Mouse (Mus musculus) thymus, adult 2 months (tissue): Measurements from ENCODE around the gene Mgat4b.

ENCODE experiments used
- CTCF ChIP-seq: fragments of 200-500 bp; IDR thresholded peaks from 2 replicates; pipeline ENCODE4 v1.5.1; 2012; ENCODE audit warnings: mild to moderate bottlenecking, control low read depth, low read length, moderate library complexity, borderline replicate concordance; ENCODE audit not compliant: control insufficient read depth, poor library complexity, insufficient read depth; ENCODE audit errors: extremely low read depth
- POLR2A ChIP-seq: fragments of 200-500 bp; IDR thresholded peaks from 2 replicates; pipeline ENCODE4 v1.6.1; 2012; ENCODE audit warnings: mild to moderate bottlenecking, low read length, control low read depth, moderate library complexity; ENCODE audit not compliant: control insufficient read depth, poor library complexity, insufficient read depth; ENCODE audit errors: extremely low read depth

- TF ChIP-seq CTCF (no peak), POLR2A (no peak)
Measured at GRCm38 (mm10) chr11:50177111-50177510, 33.6 kb upstream of the Mgat4b start.
